Mouse (Mus musculus): ENCODE data around the gene Mbd3. TPM values are rescaled to one million over a fixed set of nuclear protein-coding genes. Genes with fewer than 3 reads are reported as not detected.

Gene Mbd3
- polyA plus RNA-seq, 1 experiment from 2014 or later, result 139 TPM

- H3K36me3 ChIP-seq (ENCODE audit: control insufficient read depth, insufficient read depth, low read length), result no peaks in the 10 kb centered on the region
- peak overlapping the region; percentile 27; the same call in 1 of the 2 replicates for H3K27ac ChIP-seq (ENCODE audit: low read length)
- H3K9me3 ChIP-seq (replicated peaks; ENCODE audit: control insufficient read depth, low read length), result no peaks in the 10 kb centered on the region
- WGBS, result 47% methylated on average over 9 of the region's 9 CpGs
- H3K4me2 ChIP-seq (ENCODE audit: low read depth, low read length), result peak overlapping the region; percentile 35
- H3K4me3 ChIP-seq (replicated peaks; ENCODE audit: low read length), result no peak overlapping the region; the same call in 1 of the 2 replicates
- H3K4me1 ChIP-seq (ENCODE audit: control insufficient read depth, insufficient read depth, low read length), result 0 out of 2 replicates have a peak, but pooled peaks cover 3% of the 10 kb centered on the region
- H3K27me3 ChIP-seq (ENCODE audit: control insufficient read depth, insufficient read depth, low read length), result no peaks in the 10 kb centered on the region
- peak overlapping the region; percentile 24; the same call in 1 of the 2 replicates for H3K9ac ChIP-seq (ENCODE audit: low read length)
- no peak for ATAC-seq (ENCODE audit: insufficient read depth, low FRiP score)
These were observed 27.4 kb downstream of the Mbd3 start for GRCm38 (mm10) chr10:80371983-80372382.

- peak overlapping the region; percentile 26 for H3K4me3 ChIP-seq (replicated peaks; ENCODE audit: low read length)
- no peaks in the 10 kb centered on the region for H3K36me3 ChIP-seq (ENCODE audit: control insufficient read depth, insufficient read depth, low read length)
- 6% methylated on average over 12 of the region's 12 CpGs for WGBS
- H3K4me1 ChIP-seq (ENCODE audit: control insufficient read depth, insufficient read depth, low read length), result 0 out of 2 replicates have a peak, but pooled peaks cover 3% of the 10 kb centered on the region
- peak overlapping the region; percentile 24; the same call in 1 of the 2 replicates for H3K9ac ChIP-seq (ENCODE audit: low read length)
- peak overlapping the region; percentile 35 for H3K4me2 ChIP-seq (ENCODE audit: low read depth, low read length)
- ATAC-seq (ENCODE audit: insufficient read depth, low FRiP score), result peak; percentile 76; the same call in 1 of the 2 replicates
- no peaks in the 10 kb centered on the region for H3K9me3 ChIP-seq (replicated peaks; ENCODE audit: control insufficient read depth, low read length)
- no peaks in the 10 kb centered on the region; the same call in 1 of the 2 replicates for H3K27me3 ChIP-seq (ENCODE audit: control insufficient read depth, insufficient read depth, low read length)
- 0 out of 2 replicates have a peak overlapping the region, but pooled peaks have one; percentile 27 for H3K27ac ChIP-seq (ENCODE audit: low read length)
These were observed 27.9 kb downstream of the Mbd3 start for GRCm38 (mm10) chr10:80371411-80371966.

GRCm38 (mm10) chr10:80369995-80370747 is 29.2 kb downstream of the Mbd3 start:
- Histone ChIP-seq H3K4me2 (ENCODE audit: low read depth, low read length) (no peak overlapping the region), H3K4me1 (ENCODE audit: control insufficient read depth, insufficient read depth, low read length) (0 out of 2 replicates have a peak, but pooled peaks cover 3% of the 10 kb centered on the region), H3K27me3 (ENCODE audit: control insufficient read depth, insufficient read depth, low read length) (no peaks in the 10 kb centered on the region; the same call in 1 of the 2 replicates), H3K27ac (ENCODE audit: low read length) (no peak overlapping the region), H3K9me3 (replicated peaks; ENCODE audit: control insufficient read depth, low read length) (no peaks in the 10 kb centered on the region), H3K9ac (ENCODE audit: low read length) (no peak overlapping the region), H3K4me3 (replicated peaks; ENCODE audit: low read length) (no peak overlapping the region), H3K36me3 (ENCODE audit: control insufficient read depth, insufficient read depth, low read length) (no peaks in the 10 kb centered on the region)
- ATAC-seq (ENCODE audit: insufficient read depth, low FRiP score), result no peak
- 78% methylated on average over 21 of the region's 21 CpGs for WGBS

- Histone ChIP-seq H3K4me2 (ENCODE audit: low read depth, low read length) (no peak overlapping the region), H3K27ac (ENCODE audit: low read length) (no peak overlapping the region), H3K4me3 (replicated peaks; ENCODE audit: low read length) (no peak overlapping the region), H3K36me3 (ENCODE audit: control insufficient read depth, insufficient read depth, low read length) (no peaks in the 10 kb centered on the region), H3K9me3 (replicated peaks; ENCODE audit: control insufficient read depth, low read length) (no peaks in the 10 kb centered on the region), H3K27me3 (ENCODE audit: control insufficient read depth, insufficient read depth, low read length) (no peaks in the 10 kb centered on the region; the same call in 1 of the 2 replicates), H3K4me1 (ENCODE audit: control insufficient read depth, insufficient read depth, low read length) (0 out of 2 replicates have a peak, but pooled peaks cover 3% of the 10 kb centered on the region), H3K9ac (ENCODE audit: low read length) (no peak overlapping the region)
- no peak for ATAC-seq (ENCODE audit: insufficient read depth, low FRiP score)
- 84% methylated on average over 6 of the region's 6 CpGs for WGBS
These were observed 31.0 kb downstream of the Mbd3 start for GRCm38 (mm10) chr10:80368392-80368791.

GRCm38 (mm10) chr10:80367954-80368353 is 31.4 kb downstream of the Mbd3 start:
- Histone ChIP-seq H3K4me2 (ENCODE audit: low read depth, low read length) (no peak overlapping the region), H3K4me3 (replicated peaks; ENCODE audit: low read length) (no peak overlapping the region), H3K27ac (ENCODE audit: low read length) (no peak overlapping the region), H3K36me3 (ENCODE audit: control insufficient read depth, insufficient read depth, low read length) (no peaks in the 10 kb centered on the region), H3K9ac (ENCODE audit: low read length) (no peak overlapping the region), H3K9me3 (replicated peaks; ENCODE audit: control insufficient read depth, low read length) (no peaks in the 10 kb centered on the region), H3K27me3 (ENCODE audit: control insufficient read depth, insufficient read depth, low read length) (no peaks in the 10 kb centered on the region; the same call in 1 of the 2 replicates), H3K4me1 (ENCODE audit: control insufficient read depth, insufficient read depth, low read length) (0 out of 2 replicates have a peak, but pooled peaks cover 3% of the 10 kb centered on the region)
- no peak for ATAC-seq (ENCODE audit: insufficient read depth, low FRiP score)
- 50% methylated on average over 5 of the region's 5 CpGs for WGBS

GRCm38 (mm10) chr10:80365736-80366135 is 33.6 kb downstream of the Mbd3 start:
- Histone ChIP-seq H3K9ac (ENCODE audit: low read length) (no peak overlapping the region), H3K4me2 (ENCODE audit: low read depth, low read length) (no peak overlapping the region), H3K9me3 (replicated peaks; ENCODE audit: control insufficient read depth, low read length) (no peaks in the 10 kb centered on the region), H3K27ac (ENCODE audit: low read length) (no peak overlapping the region), H3K4me3 (replicated peaks; ENCODE audit: low read length) (no peak overlapping the region), H3K4me1 (ENCODE audit: control insufficient read depth, insufficient read depth, low read length) (no peaks in the 10 kb centered on the region), H3K36me3 (ENCODE audit: control insufficient read depth, insufficient read depth, low read length) (no peaks in the 10 kb centered on the region), H3K27me3 (ENCODE audit: control insufficient read depth, insufficient read depth, low read length) (no peaks in the 10 kb centered on the region; the same call in 1 of the 2 replicates)
- no peak for ATAC-seq (ENCODE audit: insufficient read depth, low FRiP score)
- WGBS, result 73% methylated on average over 6 of the region's 6 CpGs

GRCm38 (mm10) chr10:80363734-80364133 is 35.6 kb downstream of the Mbd3 start:
- no peak for ATAC-seq (ENCODE audit: insufficient read depth, low FRiP score)

GRCm38 (mm10) chr10:80357994-80358639 is 41.2 kb downstream of the Mbd3 start:
- Histone ChIP-seq H3K27me3 (ENCODE audit: control insufficient read depth, insufficient read depth, low read length) (peaks cover 45% of the 10 kb centered on the region), H3K27ac (ENCODE audit: low read length) (no peak overlapping the region)

More at GRCm38 (mm10) chr10:80363734-80364133, 35.6 kb downstream of the Mbd3 start:
- no peaks in the 10 kb centered on the region for H3K4me1 ChIP-seq (ENCODE audit: control insufficient read depth, insufficient read depth, low read length)
- no peak overlapping the region for H3K27ac ChIP-seq (ENCODE audit: low read length)
- no peaks in the 10 kb centered on the region for H3K36me3 ChIP-seq (ENCODE audit: control insufficient read depth, insufficient read depth, low read length)
- no peak overlapping the region for H3K4me3 ChIP-seq (replicated peaks; ENCODE audit: low read length)
- WGBS, result 44% methylated on average over 6 of the region's 6 CpGs
- no peak overlapping the region for H3K9ac ChIP-seq (ENCODE audit: low read length)
- H3K4me2 ChIP-seq (ENCODE audit: low read depth, low read length), result no peak overlapping the region
- H3K9me3 ChIP-seq (replicated peaks; ENCODE audit: control insufficient read depth, low read length), result no peaks in the 10 kb centered on the region
- H3K27me3 ChIP-seq (ENCODE audit: control insufficient read depth, insufficient read depth, low read length), result peaks cover 1% of the 10 kb centered on the region

More at GRCm38 (mm10) chr10:80357994-80358639, 41.2 kb downstream of the Mbd3 start:
- H3K9me3 ChIP-seq (replicated peaks; ENCODE audit: control insufficient read depth, low read length), result no peaks in the 10 kb centered on the region
- peak; percentile 59 for ATAC-seq (ENCODE audit: insufficient read depth, low FRiP score)
- no peak overlapping the region for H3K9ac ChIP-seq (ENCODE audit: low read length)
- H3K4me2 ChIP-seq (ENCODE audit: low read depth, low read length), result peak overlapping the region; percentile 51
- peak overlapping the region; percentile 33 for H3K4me3 ChIP-seq (replicated peaks; ENCODE audit: low read length)
- H3K4me1 ChIP-seq (ENCODE audit: control insufficient read depth, insufficient read depth, low read length), result peaks cover 22% of the 10 kb centered on the region
- 8% methylated on average over 31 of the region's 31 CpGs for WGBS
- H3K36me3 ChIP-seq (ENCODE audit: control insufficient read depth, insufficient read depth, low read length), result no peaks in the 10 kb centered on the region

Measured in stomach, embryonic 16.5 days (tissue).